Mouse (Mus musculus) R1 (cell line): Measurements from ENCODE around the gene Nell1.
A peak's percentile ranks its signal among the peaks of the same experiment; 100 is the strongest.

ENCODE experiments used
- DNase-seq: peaks from one replicate; pipeline ENCODE4 v3.0.0-alpha.2; 2018; ENCODE audit warnings: low read depth, low spot score

Gene Nell1

GRCm38 (mm10) chr7:50050144-50050543, 75.5 kb downstream of the Nell1 start:
- no peak for DNase-seq

- DNase-seq = no peak
Measured at GRCm38 (mm10) chr7:50053704-50054103, 79.0 kb downstream of the Nell1 start.

- no peak for DNase-seq
Measured at GRCm38 (mm10) chr7:50094461-50094860, 119.8 kb downstream of the Nell1 start.

- peak; percentile 7 for DNase-seq
Measured at GRCm38 (mm10) chr7:50105612-50106321, 131.1 kb downstream of the Nell1 start.

- no peak for DNase-seq
Measured at GRCm38 (mm10) chr7:50107261-50107660, 132.6 kb downstream of the Nell1 start.

- no peak for DNase-seq
Measured at GRCm38 (mm10) chr7:50118348-50118747, 143.7 kb downstream of the Nell1 start.

GRCm38 (mm10) chr7:50137706-50138105, 163.0 kb downstream of the Nell1 start:
- DNase-seq = no peak

GRCm38 (mm10) chr7:50149326-50149725, 174.7 kb downstream of the Nell1 start:
- peak; percentile 33 for DNase-seq

- DNase-seq = no peak
Measured at GRCm38 (mm10) chr7:50150838-50151237, 176.2 kb downstream of the Nell1 start.

GRCm38 (mm10) chr7:50153618-50154017, 179.0 kb downstream of the Nell1 start:
- no peak for DNase-seq

- no peak for DNase-seq
Measured at GRCm38 (mm10) chr7:50162602-50163001, 187.9 kb downstream of the Nell1 start.

GRCm38 (mm10) chr7:50168778-50169177, 194.1 kb downstream of the Nell1 start:
- no peak for DNase-seq

GRCm38 (mm10) chr7:50186306-50186705, 211.6 kb downstream of the Nell1 start:
- DNase-seq = no peak

GRCm38 (mm10) chr7:50193955-50194354, 219.3 kb downstream of the Nell1 start:
- DNase-seq = no peak

- DNase-seq = no peak
Measured at GRCm38 (mm10) chr7:50195080-50195611, 220.5 kb downstream of the Nell1 start.

- DNase-seq = no peak
Measured at GRCm38 (mm10) chr7:50205268-50205667, 230.6 kb downstream of the Nell1 start.

- DNase-seq = peak; percentile 4
Measured at GRCm38 (mm10) chr7:50210678-50211251, 236.1 kb downstream of the Nell1 start.

- no peak for DNase-seq
Measured at GRCm38 (mm10) chr7:50221849-50222248, 247.2 kb downstream of the Nell1 start.

- no peak for DNase-seq
Measured at GRCm38 (mm10) chr7:50226621-50227020, 252.0 kb downstream of the Nell1 start.

- DNase-seq = no peak
Measured at GRCm38 (mm10) chr7:50228273-50228672, 253.6 kb downstream of the Nell1 start.

- no peak for DNase-seq
Measured at GRCm38 (mm10) chr7:50241213-50241612, 266.5 kb downstream of the Nell1 start.

GRCm38 (mm10) chr7:50241634-50242273, 267.1 kb downstream of the Nell1 start:
- no peak for DNase-seq

GRCm38 (mm10) chr7:50253166-50253565, 278.5 kb downstream of the Nell1 start:
- no peak for DNase-seq
